Mouse (Mus musculus) testis, adult 2 months (tissue): ENCODE data around the gene Actg2.

Experiments
- CTCF ChIP-seq: fragments of 200-500 bp; IDR thresholded peaks from 2 replicates; pipeline ENCODE4 v1.5.1; 2012; ENCODE audit warnings: low read depth, mild to moderate bottlenecking, inconsistent platforms, low read length, moderate library complexity; ENCODE audit not compliant: control insufficient read depth, insufficient read depth, insufficient replicate concordance
- POLR2A ChIP-seq: fragments of 200-500 bp; IDR thresholded peaks from 2 replicates; pipeline ENCODE4 v1.6.1; 2012; ENCODE audit warnings: low read depth, mild to moderate bottlenecking, inconsistent platforms, low read length, moderate library complexity; ENCODE audit not compliant: control insufficient read depth

DNA sequence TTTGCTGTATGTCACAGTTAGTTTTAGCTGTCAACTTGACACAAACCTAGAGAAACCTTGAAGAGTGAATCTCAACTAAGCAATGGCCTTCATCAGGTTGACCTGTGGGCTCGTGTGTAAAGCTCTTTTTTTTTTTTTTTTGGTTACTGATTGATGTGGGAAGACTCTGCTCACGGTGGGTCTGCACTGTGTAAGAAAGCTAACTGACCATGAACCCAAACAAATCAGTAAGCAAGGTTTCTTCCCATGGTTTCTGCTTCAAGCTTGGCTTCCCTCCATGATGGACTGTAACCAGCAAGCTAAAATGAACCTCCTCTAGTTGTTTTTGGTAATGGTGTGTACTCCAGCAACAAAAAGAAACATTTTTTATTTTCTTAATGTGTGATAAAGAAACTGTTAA, 56.9 kb downstream of the Actg2 start:
- TF ChIP-seq POLR2A (no peak), CTCF (no peak)
